Mouse (Mus musculus): ENCODE measurements around the gene Opn1sw.

Gene Opn1sw

GRCm38 (mm10) chr6:29388052-29388518 lies at the start of gene Opn1sw:
TSS of gene Opn1sw (minus strand) at chr6:29388468.
- peak; percentile 13 for DNase-seq (ENCODE audit: low read depth, low spot score)

GRCm38 (mm10) chr6:29436461-29436934 lies 48.2 kb upstream of the Opn1sw start:
- no peak for DNase-seq (ENCODE audit: low read depth, low spot score)

GRCm38 (mm10) chr6:29435940-29436451 lies 47.7 kb upstream of the Opn1sw start:
- no peak for DNase-seq (ENCODE audit: low read depth, low spot score)

- DNase-seq (ENCODE audit: low read depth, low spot score) = no peak
Measured at GRCm38 (mm10) chr6:29434911-29435691, 46.8 kb upstream of the Opn1sw start.

- DNase-seq (ENCODE audit: low read depth, low spot score) = no peak
Measured at GRCm38 (mm10) chr6:29433804-29434795, 45.8 kb upstream of the Opn1sw start.

GRCm38 (mm10) chr6:29433038-29433803 lies 45.0 kb upstream of the Opn1sw start, which contains the start of gene Flnc:
TSS of gene Flnc (plus strand) at chr6:29433256.
- no peak for DNase-seq (ENCODE audit: low read depth, low spot score)

- no peak for DNase-seq (ENCODE audit: low read depth, low spot score)
Measured at GRCm38 (mm10) chr6:29432676-29433037, 44.4 kb upstream of the Opn1sw start.

- no peak for DNase-seq (ENCODE audit: low read depth, low spot score)
Measured at GRCm38 (mm10) chr6:29432156-29432555, 43.9 kb upstream of the Opn1sw start.

- DNase-seq (ENCODE audit: low read depth, low spot score) = no peak
Measured at GRCm38 (mm10) chr6:29431473-29431872, 43.2 kb upstream of the Opn1sw start.

- DNase-seq (ENCODE audit: low read depth, low spot score) = no peak
Measured at GRCm38 (mm10) chr6:29430681-29431420, 42.6 kb upstream of the Opn1sw start.

- no peak for DNase-seq (ENCODE audit: low read depth, low spot score)
Measured at GRCm38 (mm10) chr6:29428171-29428570, 39.9 kb upstream of the Opn1sw start.

GRCm38 (mm10) chr6:29426331-29426730 lies 38.1 kb upstream of the Opn1sw start:
- no peak for DNase-seq (ENCODE audit: low read depth, low spot score)

- no peak for DNase-seq (ENCODE audit: low read depth, low spot score)
Measured at GRCm38 (mm10) chr6:29425118-29425517, 36.9 kb upstream of the Opn1sw start.

- no peak for DNase-seq (ENCODE audit: low read depth, low spot score)
Measured at GRCm38 (mm10) chr6:29420596-29420995, 32.3 kb upstream of the Opn1sw start.

- no peak for DNase-seq (ENCODE audit: low read depth, low spot score)
Measured at GRCm38 (mm10) chr6:29415446-29415845, 27.2 kb upstream of the Opn1sw start.

- DNase-seq (ENCODE audit: low read depth, low spot score) = no peak
Measured at GRCm38 (mm10) chr6:29406412-29406811, 18.1 kb upstream of the Opn1sw start.

- no peak for DNase-seq (ENCODE audit: low read depth, low spot score)
Measured at GRCm38 (mm10) chr6:29402693-29403342, 14.6 kb upstream of the Opn1sw start.

- no peak for DNase-seq (ENCODE audit: low read depth, low spot score)
Measured at GRCm38 (mm10) chr6:29399851-29400250, 11.6 kb upstream of the Opn1sw start.

GRCm38 (mm10) chr6:29397575-29397974 lies 9.3 kb upstream of the Opn1sw start:
- DNase-seq (ENCODE audit: low read depth, low spot score) = no peak

All from c-Kit-negative CD71-positive TER-119-positive erythroid progenitor cells, embryonic 14.5 days (primary cell).